In genomic region chr2:18285175-18285574, GRCm38 (mm10) we compare ENCODE assay signal across 14 mouse cellular contexts.
A peak's percentile ranks its signal among the peaks of the same experiment; 100 is the strongest.
DNase-seq lines count a peak whose midpoint lies in the region; ATAC-seq and TF ChIP-seq lines count a peak whose summit lies in the region.
"Had no signal": no experiment of that assay in that cellular context is flagged by ENCODE, and none has a peak within 500 bp of the region (broad histone marks: within the 10 kb centered on the region; RNA-seq: fewer than 3 reads in every experiment).

No protein-coding gene starts in this region.

- no peaks in the 10 kb centered on the region for H3K4me1 ChIP-seq in liver, postnatal 0 days (ENCODE audit: insufficient read depth)
- no peaks in the 10 kb centered on the region for H3K4me1 ChIP-seq in liver, embryonic 11.5 days (replicated peaks; ENCODE audit: control insufficient read depth, insufficient read depth, low read length)
- H3K4me1 ChIP-seq in CH12.LX (ENCODE audit: control insufficient read depth in 1 of 2, insufficient read depth in 2 of 2): peaks cover 0 to 5% of the 10 kb centered on the region in 2 experiments; a peak in 2 of 4 replicates
- H3K4me1 ChIP-seq: hindbrain, embryonic 13.5 days; midbrain, embryonic 15.5 days; neural tube, embryonic 13.5 days had no signal

- H3K27ac ChIP-seq in liver, postnatal 0 days (ENCODE audit: low read depth): no peak overlapping the region
- H3K27ac ChIP-seq in liver, embryonic 11.5 days (ENCODE audit: low read depth, low read length): no peak overlapping the region
- H3K27ac ChIP-seq in CH12.LX (ENCODE audit: insufficient read depth, low read depth): no peak overlapping the region
- H3K27ac ChIP-seq: hindbrain, embryonic 13.5 days; midbrain, embryonic 15.5 days; neural tube, embryonic 13.5 days had no signal

- H3K9ac ChIP-seq in liver, postnatal 0 days (replicated peaks): no peak overlapping the region
- no peak overlapping the region for H3K9ac ChIP-seq in liver, embryonic 11.5 days (ENCODE audit: low read depth, low read length)
- no peak overlapping the region for H3K9ac ChIP-seq in CH12.LX (ENCODE audit: insufficient read depth, low read depth)
- H3K9ac ChIP-seq: hindbrain, embryonic 13.5 days; midbrain, embryonic 15.5 days; neural tube, embryonic 13.5 days had no signal

- H3K36me3 ChIP-seq in liver, postnatal 0 days (replicated peaks; ENCODE audit: insufficient read depth, low read length): 0 out of 2 replicates have a peak, but pooled peaks cover 9% of the 10 kb centered on the region
- no peaks in the 10 kb centered on the region for H3K36me3 ChIP-seq in liver, embryonic 11.5 days (ENCODE audit: control insufficient read depth, insufficient read depth, low read length)
- peaks cover 6 to 18% of the 10 kb centered on the region in 2 experiments for H3K36me3 ChIP-seq in CH12.LX (replicated peaks in 1 of 2; ENCODE audit: control insufficient read depth in 1 of 2, insufficient read depth in 1 of 2, low read length in 1 of 2)

- H3K79me2 ChIP-seq in CH12.LX (replicated peaks; ENCODE audit: control insufficient read depth, extremely low read depth, insufficient read depth, poor library complexity, severe bottlenecking): no peaks in the 10 kb centered on the region

- no peaks in the 10 kb centered on the region for H3K9me3 ChIP-seq in liver, postnatal 0 days (ENCODE audit: low read length)
- H3K9me3 ChIP-seq in liver, embryonic 11.5 days (ENCODE audit: control insufficient read depth, low read length): no peaks in the 10 kb centered on the region
- no peaks in the 10 kb centered on the region for H3K9me3 ChIP-seq in CH12.LX (replicated peaks; ENCODE audit: low read length)
- H3K9me3 ChIP-seq: midbrain, embryonic 15.5 days; neural tube, embryonic 13.5 days had no signal

- TF ChIP-seq EP300 in liver, postnatal 0 days (IDR thresholded peaks at IDR 0.05; ENCODE audit: low read depth): no peak
- no peak for TF ChIP-seq EP300 in CH12.LX (IDR thresholded peaks at IDR 0.05; ENCODE audit: low read length)

- in situ Hi-C loops in CH12.LX (cut with MboI; ENCODE audit: low pct_ligation_motif_present, low pct_unique_long_range_greater_than_20kb, low sequenced_read_pairs): no loop called here

- peak; percentile 11 for TF ChIP-seq RAD21 in CH12.LX (IDR thresholded peaks at IDR 0.05; ENCODE audit: low read depth, low read length)

- no peaks in the 10 kb centered on the region for H3K27me3 ChIP-seq in liver, postnatal 0 days (ENCODE audit: insufficient read depth, low read length)
- H3K27me3 ChIP-seq in liver, embryonic 11.5 days (replicated peaks; ENCODE audit: control insufficient read depth, insufficient read depth, low read length): no peaks in the 10 kb centered on the region
- H3K27me3 ChIP-seq in CH12.LX (replicated peaks): no peaks in the 10 kb centered on the region
- H3K27me3 ChIP-seq: hindbrain, embryonic 13.5 days; midbrain, embryonic 15.5 days; neural tube, embryonic 13.5 days had no signal

- TF ChIP-seq POLR2A in CH12.LX (IDR thresholded peaks at IDR 0.05; ENCODE audit: low read depth, low read length): no peak

- WGBS in liver, postnatal 0 days (ENCODE audit: insufficient replicate concordance): 92% methylated on average over 6 of the region's 6 CpGs
- 95% methylated on average over 6 of the region's 6 CpGs for WGBS in liver, embryonic 11.5 days

- no peak overlapping the region for H3K4me2 ChIP-seq in liver, postnatal 0 days (ENCODE audit: low read depth, low read length)
- no peak overlapping the region for H3K4me2 ChIP-seq in liver, embryonic 11.5 days
- no peak overlapping the region for H3K4me2 ChIP-seq in CH12.LX (ENCODE audit: insufficient read depth, low read depth, poor library complexity, severe bottlenecking)
- H3K4me2 ChIP-seq: hindbrain, embryonic 13.5 days; midbrain, embryonic 15.5 days; neural tube, embryonic 13.5 days had no signal

- TF ChIP-seq CTCF in liver, postnatal 0 days (IDR thresholded peaks at IDR 0.05; ENCODE audit: low read depth): peak; percentile 33
- TF ChIP-seq CTCF in CH12.LX (conservative IDR thresholded peaks at IDR 0.05 in 1 of 2, IDR thresholded peaks at IDR 0.05 in 1 of 2; ENCODE audit: low read depth in 2 of 2, low read length in 2 of 2): peak in 1 of 2 experiments; percentile 28; a peak in 2 of 4 replicates

- no peak overlapping the region for H3K4me3 ChIP-seq in liver, postnatal 0 days (ENCODE audit: low read depth, low read length)
- H3K4me3 ChIP-seq in liver, embryonic 11.5 days (ENCODE audit: low read depth, low read length): no peak overlapping the region
- H3K4me3 ChIP-seq in CH12.LX (replicated peaks in 1 of 3; ENCODE audit: low read depth in 2 of 3, low read length in 2 of 3, poor library complexity in 1 of 3): no peak overlapping the region
- H3K4me3 ChIP-seq: hindbrain, embryonic 13.5 days; midbrain, embryonic 15.5 days; neural tube, embryonic 13.5 days had no signal

- DNase-seq in liver, postnatal 0 days: no peak
- no peak for DNase-seq in liver, embryonic 11.5 days (ENCODE audit: low spot score)
- DNase-seq in 416B (ENCODE audit: low read depth) (peak; percentile 52), CH12.LX (ENCODE audit: extremely low read depth) (peak; percentile 3)
- DNase-seq in gastrocnemius, adult 8-10 months (ENCODE audit: low spot score in 2 of 2): no peak
- DNase-seq: cerebellum, adult 9-11 months; heart, adult 11 months; kidney, adult 8-10 months; lung, postnatal 14 days had no signal

- ATAC-seq in liver, postnatal 0 days: no peak
- ATAC-seq in liver, embryonic 11.5 days (replicated peaks; ENCODE audit: low FRiP score): no peak
- ATAC-seq in megakaryocyte progenitor cell, adult 5-6 weeks (replicated peaks; ENCODE audit: poor library complexity): peak; percentile 70
- no peak for ATAC-seq in erythroblast, adult 5-6 weeks (replicated peaks; ENCODE audit: low FRiP score, poor library complexity, severe bottlenecking)
- ATAC-seq: midbrain, embryonic 15.5 days had no signal

- dilution Hi-C loops in CH12.LX (cut with MboI; ENCODE audit: extremely low pct_ligation_motif_present, extremely low pct_unique_long_range_greater_than_20kb, low sequenced_read_pairs): no loop called here

TF ChIP-seq in CH12.LX, 34 proteins besides CTCF, POLR2A, EP300 and RAD21:
- TF ChIP-seq SMC3 (IDR thresholded peaks at IDR 0.05; ENCODE audit: low read depth, low read length): 0 out of 2 replicates have a peak, but pooled peaks have one; percentile 15
- TF ChIP-seq USF1 (IDR thresholded peaks at IDR 0.05; ENCODE audit: low read depth, low read length): no peak

Comparison
In these comparisons a context has a peak if more than half of its experiments do, and no peak if none do; other contexts are left out.
1. DNase-seq: peak in 416B (single experiment) and CH12.LX (single experiment); none in liver, postnatal 0 days (single experiment), liver, embryonic 11.5 days (single experiment) and gastrocnemius, adult 8-10 months (0 of 2).